Mouse (Mus musculus) ES-Bruce4 (cell line): ENCODE measurements around the gene Coa5.

ENCODE experiments used
- CTCF ChIP-seq: IDR thresholded peaks from one replicate; pipeline ENCODE4 v1.8.1; 2011; ENCODE audit warnings: low read depth, low read length
- EP300 ChIP-seq: IDR thresholded peaks from 2 replicates; pipeline ENCODE4 v1.6.1; 2011; ENCODE audit warnings: low read depth, low read length; ENCODE audit not compliant: insufficient read depth
- POLR2A ChIP-seq: IDR thresholded peaks from one replicate; pipeline ENCODE4 v1.8.1; 2011; ENCODE audit warnings: low read length; ENCODE audit not compliant: insufficient read depth

- no peak for TF ChIP-seq CTCF
- no peak for TF ChIP-seq POLR2A
- TF ChIP-seq EP300: no peak
Measured at GRCm38 (mm10) chr1:37384304-37384703, 45.6 kb downstream of the Coa5 start.
